Mouse (Mus musculus): Measurements from ENCODE around the gene Car11. TPM values are rescaled to one million over a fixed set of nuclear protein-coding genes. Genes with fewer than 3 reads are reported as not detected.
A peak's percentile ranks its signal among the peaks of the same experiment; 100 is the strongest.
"Not testable (repeated sequence)": the region's sequence is repeated elsewhere in the genome, so short reads cannot be mapped to it uniquely, and the experiment has no call there.

Car11 gene
- total RNA-seq (2022): 10 to 100 TPM; 14.3 to 18.2 (median 16.1) TPM

- no peak for DNase-seq (ENCODE audit: low spot score in 2 of 2)
Measured at GRCm38 (mm10) chr7:45699523-45700141, at the start of gene Car11. TSS of gene Car11 (plus strand) at chr7:45699843.

- not testable (repeated sequence) for DNase-seq (ENCODE audit: low spot score in 2 of 2)
Measured at GRCm38 (mm10) chr7:45650484-45650883, 49.2 kb upstream of the Car11 start.

DNA sequence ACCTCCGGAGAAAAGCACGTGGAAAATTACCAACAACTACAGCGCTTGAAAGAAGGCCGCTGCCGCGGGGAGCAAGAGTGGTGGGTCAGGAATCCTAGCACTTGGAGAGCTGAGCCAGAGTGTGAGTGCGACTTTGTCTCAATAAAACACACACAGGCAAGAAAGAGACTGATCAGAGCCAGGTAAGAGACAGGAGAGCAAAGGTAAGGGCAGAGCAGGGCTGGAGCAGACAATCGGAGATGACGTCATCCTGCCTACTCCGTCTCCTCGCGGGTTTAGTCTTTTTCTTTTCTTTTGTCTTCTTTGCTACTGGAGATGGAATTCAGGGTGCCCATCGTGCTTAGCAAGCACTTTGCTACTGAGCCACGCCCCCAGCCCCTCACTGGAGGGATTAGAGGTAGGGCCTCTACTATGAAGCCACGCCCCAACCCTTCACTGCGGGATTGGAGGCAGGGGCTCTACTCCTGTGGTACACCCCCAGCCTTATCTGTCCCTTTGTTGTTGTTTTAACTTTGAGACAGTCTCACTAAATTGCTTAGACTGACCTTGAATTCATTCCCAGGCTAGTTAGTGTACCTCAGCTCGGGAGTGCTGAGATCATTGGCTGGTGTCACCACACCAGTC is 45.1 kb upstream of the Car11 start:
- no peak for DNase-seq (ENCODE audit: low spot score in 2 of 2)

DNA sequence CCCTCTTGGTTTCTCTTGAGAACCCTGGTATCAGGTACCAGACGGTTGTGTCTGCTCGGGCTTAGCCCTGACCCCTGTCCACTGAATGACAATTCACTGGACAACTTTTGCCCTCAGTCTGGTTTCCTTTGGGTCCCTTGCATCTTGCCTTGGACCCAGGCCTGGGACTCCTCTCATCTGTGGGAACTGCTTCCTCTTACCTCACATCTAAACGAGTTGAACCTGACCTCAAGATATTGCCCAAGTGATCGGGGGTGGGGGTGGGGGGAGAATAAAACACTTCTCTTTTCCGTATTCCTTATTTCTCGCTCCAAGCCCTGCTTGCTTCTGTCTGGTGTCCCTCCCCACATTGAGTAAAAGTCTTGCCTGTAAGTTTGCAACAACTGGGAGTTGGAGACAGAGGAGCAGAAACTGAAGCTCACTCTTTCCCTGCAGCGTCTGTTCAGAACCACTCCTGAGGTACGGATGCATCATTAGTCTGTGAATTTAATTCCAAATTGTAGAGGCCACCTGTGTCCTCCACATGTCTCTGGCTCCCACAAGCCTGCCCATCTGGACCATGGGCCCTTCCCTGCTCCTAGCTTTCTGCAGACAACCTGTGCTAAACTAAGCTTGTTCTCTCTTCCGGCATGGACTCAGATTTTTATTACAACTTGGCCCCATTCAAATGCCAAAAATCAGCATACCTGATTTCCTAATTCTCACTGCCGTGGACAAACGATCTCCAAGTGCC is 38.7 kb upstream of the Car11 start:
- DNase-seq (ENCODE audit: low spot score in 2 of 2): no peak

- DNase-seq (ENCODE audit: low spot score in 2 of 2): not testable (repeated sequence)
Measured at GRCm38 (mm10) chr7:45661702-45662101, 37.9 kb upstream of the Car11 start.

DNA sequence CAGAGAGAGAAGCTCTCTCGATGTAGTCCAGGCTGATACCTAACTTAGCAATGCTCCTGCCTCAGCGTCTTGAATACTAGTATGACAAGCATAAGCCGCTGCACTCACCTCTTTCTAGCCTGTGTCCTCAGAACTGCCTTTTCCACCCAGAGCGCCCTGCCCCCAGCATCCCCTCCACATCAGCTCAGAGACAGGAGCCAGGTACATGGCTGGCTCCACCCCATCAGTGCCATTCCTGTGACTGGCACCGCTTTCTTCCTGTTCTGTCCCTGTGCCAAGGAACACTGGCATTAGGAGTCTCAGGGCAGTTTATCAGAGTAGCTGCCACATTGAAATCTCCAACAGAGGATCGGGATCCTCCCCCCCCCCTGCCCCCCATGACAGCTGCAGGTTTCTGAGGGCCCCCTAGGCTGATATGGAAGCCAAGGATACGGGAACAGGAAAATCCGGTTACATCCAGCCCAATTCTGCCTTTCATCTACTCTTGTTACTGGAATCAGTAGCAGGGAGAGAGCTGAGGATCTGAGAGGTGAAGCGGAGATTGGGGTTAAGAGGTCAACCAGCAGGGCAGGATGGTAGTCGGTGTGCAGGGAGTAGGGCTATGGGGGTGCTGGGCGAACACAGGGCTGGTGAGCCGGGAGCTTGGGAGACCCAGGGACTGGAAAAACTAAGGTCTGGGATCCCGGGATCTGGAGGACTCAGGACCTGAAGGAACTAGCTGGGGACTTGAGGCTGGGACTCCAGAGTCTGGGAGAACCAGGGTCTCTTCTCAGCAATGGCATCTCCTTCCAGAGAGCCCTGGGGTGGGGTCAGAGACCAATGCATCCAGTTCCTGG is 34.1 kb upstream of the Car11 start:
- DNase-seq (ENCODE audit: low spot score in 2 of 2): no peak

DNA sequence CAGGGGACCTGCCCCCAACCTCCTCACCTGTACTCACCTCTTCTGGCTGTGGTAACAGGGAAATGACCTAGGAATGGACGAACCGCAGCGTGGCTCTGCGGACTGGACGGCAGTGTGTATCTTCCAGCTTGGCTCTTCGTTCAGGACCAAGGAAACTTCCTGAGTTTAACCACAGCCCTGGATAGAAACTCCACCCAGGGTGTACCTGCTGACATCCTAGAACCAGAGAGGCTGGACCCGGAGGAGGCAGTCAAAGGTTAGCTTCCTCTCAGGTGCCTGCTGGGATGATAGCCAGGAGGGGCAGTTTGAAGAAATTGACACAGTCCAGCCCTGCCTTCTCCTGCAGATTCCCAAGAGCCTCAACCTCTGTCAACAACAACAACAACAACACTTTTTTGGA is 33.5 kb upstream of the Car11 start, which contains the start of gene Fut2:
Gene Fut2 (minus strand): TSS at position 234 of the 400 bp plus-strand sequence.
- DNase-seq (ENCODE audit: low spot score in 2 of 2): no peak

- no peak for DNase-seq (ENCODE audit: low spot score in 2 of 2)
Measured at GRCm38 (mm10) chr7:45667761-45668160, 31.9 kb upstream of the Car11 start.

GRCm38 (mm10) chr7:45668921-45669320 is 30.7 kb upstream of the Car11 start:
- no peak for DNase-seq (ENCODE audit: low spot score in 2 of 2)

- DNase-seq (ENCODE audit: low spot score in 2 of 2): no peak
Measured at GRCm38 (mm10) chr7:45677627-45678295, 21.9 kb upstream of the Car11 start.

DNA sequence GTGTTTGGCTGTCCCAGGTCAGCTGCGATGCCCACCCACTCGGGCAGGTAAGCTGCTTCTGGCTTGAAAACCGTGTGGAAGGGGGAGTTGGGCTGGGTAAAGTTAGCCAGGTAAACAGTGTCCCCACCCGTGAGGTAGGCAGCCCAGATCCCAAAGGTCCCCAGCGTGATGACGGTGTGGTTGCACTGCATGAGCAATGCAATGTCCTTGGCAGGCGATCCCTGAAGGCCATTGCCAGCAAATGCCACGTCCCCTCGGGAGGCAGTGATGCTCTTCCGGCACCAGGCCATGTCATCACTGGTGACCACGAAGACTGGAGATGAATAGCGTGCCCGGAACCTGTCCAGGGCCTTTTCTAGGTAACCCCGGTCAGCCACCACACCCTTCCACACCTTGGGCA is 21.1 kb upstream of the Car11 start:
- DNase-seq (ENCODE audit: low spot score in 2 of 2): no peak

DNA sequence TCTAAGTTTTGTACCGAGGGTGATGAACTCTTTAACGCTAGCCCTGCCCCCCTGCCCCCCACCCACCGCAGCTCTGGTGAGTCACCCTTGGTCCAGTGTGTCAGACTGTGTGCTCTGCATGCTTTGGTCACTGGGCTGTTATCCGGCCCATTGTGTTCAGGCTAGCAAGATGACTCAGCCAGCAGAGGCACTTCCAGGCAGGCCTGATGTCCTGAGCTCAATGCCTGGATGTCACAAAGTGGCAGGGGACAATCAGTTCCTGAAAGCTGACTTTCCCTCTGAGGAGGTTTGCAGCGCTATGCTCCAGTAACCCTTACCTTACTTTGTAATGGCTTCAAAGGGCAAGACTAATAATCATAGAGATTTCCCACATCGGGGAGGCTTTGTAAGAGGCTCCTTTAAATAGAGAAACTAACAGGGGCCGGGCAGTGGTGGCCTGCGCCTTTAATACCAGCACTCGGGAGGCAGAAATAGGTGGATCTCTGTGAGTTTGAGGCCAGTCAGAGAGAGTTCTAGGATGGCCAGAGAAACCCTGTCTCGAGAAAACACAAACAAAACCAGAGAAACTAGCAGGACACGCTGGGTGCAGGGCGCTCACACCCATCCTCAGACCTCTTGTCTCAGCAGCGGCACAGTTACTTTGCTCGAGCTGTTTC is 19.5 kb upstream of the Car11 start:
- DNase-seq (ENCODE audit: low spot score in 2 of 2): no peak

DNA sequence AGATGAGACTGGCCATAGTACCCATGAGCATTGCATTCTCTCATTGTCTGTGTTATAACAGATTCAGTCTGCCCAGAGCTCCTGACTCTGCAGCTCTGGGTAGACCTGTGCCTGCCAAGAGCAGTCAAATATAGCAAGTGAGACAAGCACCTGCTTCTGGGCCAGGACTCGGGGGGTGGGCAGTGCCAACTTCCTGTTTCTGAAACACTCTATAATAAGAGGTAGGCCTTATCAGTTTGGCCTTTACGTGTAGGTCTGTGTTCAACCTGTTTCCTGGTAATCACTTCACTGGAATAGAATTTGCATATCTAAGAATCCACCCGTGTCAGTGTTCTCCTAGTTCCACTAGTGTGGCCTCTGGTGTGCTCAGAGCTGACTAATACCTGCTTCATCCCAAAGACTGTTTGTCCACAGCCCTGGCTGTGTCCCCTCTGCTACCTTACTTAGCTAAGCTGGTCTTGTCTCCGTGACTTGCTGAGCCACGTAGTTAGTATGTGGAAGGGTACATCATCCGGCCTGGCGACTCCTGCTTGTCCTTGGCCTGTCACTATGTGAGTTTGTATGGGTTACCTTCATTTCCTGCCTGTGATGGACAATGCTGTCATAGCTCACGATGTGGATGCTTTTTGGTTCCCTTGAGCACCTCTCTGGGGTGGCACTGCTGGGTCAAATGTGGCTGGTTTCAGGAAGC is 18.5 kb upstream of the Car11 start:
- peak; percentile 54 to 72 for DNase-seq (ENCODE audit: low spot score in 2 of 2)

DNA sequence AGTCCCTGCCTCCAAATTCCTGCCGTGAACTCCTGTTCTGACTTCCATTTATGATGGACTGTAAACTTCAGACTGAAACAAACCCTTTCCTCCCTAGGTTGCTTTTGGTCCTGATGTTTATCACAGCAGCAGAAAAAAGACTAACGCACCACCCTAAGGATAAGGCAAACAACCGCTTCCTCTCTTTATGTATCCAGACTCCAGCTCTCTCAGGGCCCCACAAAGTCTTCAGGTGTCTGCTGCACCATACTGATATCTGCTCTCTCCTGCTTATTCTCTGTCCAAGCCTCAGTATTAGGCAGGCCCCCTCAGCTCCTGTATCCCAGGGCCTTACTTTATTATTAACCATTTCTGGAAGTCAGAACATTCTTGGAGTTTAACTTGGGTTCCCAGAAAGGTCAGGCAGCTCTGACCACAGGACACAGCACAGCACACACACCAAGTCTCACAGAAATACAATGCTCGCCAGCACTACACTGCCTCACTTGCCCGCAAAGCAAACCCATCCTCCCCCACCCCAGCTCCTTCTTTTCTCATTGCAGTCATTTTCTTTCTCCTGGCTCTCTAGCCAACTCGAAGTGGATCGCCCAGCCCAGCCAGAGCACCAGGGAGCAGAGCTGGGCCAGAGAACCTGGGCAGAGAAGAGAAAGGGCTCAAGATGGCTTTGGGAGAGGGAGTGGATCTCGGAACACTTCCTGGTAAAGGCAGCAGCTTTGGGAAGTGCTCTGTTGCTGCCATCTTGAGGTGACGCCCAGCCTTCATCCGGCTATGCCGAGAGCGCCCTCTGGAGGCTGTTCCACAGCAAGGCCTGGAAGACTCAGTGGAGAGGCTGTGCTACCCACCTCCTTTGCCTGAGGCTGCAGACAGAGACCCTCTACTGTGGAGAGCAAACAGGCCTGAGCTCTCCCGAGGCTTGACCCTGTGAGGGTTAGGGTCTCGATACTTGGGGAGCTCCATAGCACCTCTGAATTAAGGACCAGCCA is 17.2 kb upstream of the Car11 start:
- DNase-seq (ENCODE audit: low spot score in 2 of 2): peak; percentile 72 to 80

DNA sequence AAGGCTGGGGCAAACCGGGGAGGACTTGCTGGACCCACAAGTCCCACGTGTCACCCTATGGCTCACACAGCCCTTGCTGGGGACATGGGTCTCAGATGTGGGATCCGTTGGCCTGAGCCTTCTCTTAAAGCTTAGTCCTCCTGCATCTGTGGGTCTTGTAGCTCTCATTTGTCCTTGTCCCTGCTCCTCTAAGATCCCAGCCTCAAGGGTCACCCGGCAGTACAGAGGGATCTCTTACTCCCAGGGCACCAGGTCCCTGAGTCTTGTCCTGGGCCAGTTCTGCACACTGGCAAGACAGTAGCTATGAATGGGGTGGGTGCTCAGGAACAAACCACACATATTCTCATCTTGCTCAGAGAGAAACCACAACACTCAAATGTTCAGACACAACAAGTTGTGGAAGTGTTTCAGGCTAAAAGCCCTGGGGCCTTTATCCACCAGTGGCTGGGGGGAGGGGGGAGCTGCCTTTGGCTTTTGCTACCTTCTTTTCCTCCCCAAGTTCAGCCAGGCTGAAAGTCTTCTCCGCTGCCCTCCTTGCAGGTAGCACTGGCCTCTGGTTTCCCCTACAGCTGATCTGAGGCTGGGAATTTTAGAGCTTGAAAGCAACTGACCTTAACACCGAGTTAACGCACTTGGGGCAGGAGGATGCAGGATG is 16.1 kb upstream of the Car11 start, which contains the start of gene Ntn5:
Gene Ntn5 (plus strand): TSS at position 627 of the 655 bp plus-strand sequence.
- no peak for DNase-seq (ENCODE audit: low spot score in 2 of 2)

DNA sequence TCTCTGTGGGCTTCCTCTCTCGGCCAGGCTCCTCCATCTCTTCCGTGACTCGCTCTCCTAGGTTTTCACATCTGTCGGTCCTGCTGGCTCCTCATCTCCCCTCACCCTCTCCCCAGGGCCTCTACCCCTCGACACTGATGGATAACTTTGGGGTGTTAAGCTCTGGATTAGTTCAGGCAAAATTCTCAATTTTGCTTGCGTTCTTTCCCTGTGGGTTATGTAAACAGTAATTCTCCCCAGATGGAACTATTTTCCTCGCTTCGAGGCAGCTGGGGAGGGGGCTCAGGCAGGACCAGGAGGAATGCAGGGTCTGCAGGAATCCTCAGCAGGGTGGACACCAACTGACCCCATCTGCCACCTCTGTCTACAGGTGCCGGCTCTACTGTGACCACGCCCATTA is 13.8 kb upstream of the Car11 start:
- DNase-seq (ENCODE audit: low spot score in 2 of 2): no peak

DNA sequence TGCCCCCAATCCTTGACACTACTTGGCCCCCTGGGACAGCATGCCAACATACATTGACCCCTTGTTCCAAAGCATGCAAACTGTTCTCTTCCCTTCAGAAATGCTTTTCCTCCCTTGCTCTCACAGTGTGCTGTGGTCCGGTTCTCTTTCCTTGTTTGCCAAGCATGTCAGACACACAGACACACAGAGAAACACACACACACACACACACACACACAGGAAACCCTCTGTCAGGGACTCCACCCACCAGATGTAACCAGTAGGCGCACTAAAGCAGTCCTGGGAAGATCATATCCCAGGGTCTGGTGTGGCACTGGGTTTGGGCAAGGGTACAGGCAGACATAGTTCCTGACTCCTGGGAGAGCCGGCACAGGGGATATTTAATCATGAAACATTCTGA is 12.8 kb upstream of the Car11 start:
- DNase-seq (ENCODE audit: low spot score in 2 of 2): no peak

DNA sequence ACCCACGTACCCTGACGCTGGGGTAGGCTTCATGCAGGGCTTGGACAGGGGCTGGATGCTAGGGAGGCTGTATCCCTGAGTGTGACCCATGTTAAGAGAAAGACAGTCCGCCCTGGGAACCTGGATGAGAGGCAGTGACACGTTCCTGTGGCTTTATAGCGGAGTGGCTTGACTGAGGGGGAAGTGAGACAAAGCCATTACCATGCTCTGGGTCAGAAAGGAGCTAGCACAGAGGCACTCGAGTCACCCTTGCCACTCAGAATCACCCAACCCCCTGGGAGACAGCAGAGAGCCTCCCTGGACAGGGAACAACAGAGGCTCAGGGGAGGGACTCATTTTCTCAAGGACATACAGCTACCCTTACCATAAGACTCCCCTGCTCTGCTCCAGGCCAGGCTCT is 10.5 kb upstream of the Car11 start:
- no peak for DNase-seq (ENCODE audit: low spot score in 2 of 2)

Data from gastrocnemius, adult 8-10 months (tissue).